Mouse (Mus musculus) cerebellum, adult 9-10 months (tissue): Measurements from ENCODE around the gene Bicdl2.

ENCODE experiments used
- DNase-seq: peaks from one replicate; pipeline ENCODE4 v3.0.0; 2022

Gene Bicdl2

DNA sequence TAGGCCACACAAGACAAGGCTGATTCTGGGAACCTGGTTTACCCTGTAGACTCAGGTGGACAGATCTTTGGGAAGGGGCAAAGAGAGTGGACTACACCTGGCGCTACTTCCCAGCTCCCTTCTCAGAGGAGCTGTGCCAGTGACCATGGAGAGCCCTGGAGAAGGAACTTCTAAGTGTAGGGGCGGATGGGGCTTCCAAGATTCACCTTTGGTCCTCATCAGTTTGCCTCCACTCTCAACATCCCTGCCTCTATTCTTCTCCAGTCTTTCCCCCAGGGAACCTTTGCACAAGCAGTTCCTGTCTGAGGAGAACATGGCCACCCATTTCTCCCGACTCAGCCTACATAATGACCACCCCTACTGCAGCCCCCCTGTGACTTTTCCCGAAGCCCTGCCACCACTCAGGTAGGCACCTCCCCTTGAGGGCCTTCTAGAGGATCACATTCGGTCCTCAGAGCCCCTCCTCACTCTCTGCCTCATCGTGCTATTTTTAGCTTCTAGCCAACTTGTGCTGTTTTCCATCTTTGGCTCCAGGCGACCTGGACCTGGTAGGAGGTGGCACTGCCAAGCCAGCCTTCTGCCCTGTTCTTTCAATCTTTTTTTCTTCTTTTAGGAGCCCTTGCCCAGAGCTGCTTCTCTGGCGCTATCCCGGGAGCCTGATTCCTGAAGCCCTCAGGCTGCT, 14.1 kb downstream of the Bicdl2 start:
- peak; percentile 77 for DNase-seq

DNA sequence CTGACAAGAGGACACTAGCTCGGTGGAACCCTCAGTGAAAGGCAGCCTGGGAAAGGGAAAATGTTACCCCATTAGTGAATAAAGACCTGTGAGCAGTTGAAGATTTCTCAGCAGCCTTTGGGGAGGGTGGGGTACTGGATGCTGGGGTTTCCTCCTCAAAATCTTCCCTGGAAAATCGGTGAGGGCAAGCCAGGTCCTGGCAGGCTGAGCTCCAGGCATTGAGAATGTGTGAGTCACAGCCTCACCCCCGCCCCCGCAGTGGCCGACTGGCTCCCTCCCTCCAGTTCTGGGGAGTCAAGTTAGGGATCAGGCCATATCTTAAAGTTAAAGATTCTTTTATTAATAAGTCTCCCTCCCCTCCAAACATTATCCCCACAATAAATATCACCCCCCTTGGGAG, 14.8 kb downstream of the Bicdl2 start:
- peak; percentile 78 for DNase-seq

DNA sequence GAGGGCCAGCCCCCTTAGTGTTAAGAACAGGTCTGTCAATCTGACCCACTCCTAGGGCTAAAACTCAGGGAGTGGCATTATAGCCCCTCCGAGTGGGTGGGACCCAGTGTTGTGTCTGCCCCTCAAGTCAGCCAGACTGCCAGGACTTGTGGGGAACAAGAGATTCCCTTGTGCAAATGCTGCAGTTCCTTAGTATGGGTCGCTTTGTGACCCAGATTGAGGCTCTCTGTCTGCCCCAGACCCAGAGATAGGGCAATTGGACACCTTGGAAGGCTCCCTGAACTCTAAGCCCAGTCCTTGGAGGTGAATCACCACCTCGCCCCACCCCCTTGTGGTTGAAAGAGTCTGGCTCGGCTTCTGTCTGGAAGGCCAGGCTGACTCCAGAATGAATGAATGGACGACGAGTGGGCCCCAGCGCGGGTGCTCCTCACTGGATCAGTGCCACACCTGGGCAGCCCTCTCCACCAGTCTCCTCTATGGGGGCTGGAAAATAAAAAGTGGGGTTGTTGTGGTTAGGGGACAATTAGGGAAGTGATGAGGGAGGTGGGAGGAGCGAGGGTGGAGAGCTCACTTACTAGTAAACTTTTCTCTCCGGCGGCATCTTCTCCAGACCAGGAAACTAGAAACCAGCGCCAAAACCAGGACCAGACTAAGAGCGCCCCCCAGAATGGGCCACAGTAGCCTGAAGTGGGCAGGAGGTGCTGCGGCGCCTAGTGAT, 15.4 kb downstream of the Bicdl2 start:
- peak; percentile 81 for DNase-seq

GRCm38 (mm10) chr17:23676473-23677031, 16.2 kb downstream of the Bicdl2 start:
- peak; percentile 72 for DNase-seq

DNA sequence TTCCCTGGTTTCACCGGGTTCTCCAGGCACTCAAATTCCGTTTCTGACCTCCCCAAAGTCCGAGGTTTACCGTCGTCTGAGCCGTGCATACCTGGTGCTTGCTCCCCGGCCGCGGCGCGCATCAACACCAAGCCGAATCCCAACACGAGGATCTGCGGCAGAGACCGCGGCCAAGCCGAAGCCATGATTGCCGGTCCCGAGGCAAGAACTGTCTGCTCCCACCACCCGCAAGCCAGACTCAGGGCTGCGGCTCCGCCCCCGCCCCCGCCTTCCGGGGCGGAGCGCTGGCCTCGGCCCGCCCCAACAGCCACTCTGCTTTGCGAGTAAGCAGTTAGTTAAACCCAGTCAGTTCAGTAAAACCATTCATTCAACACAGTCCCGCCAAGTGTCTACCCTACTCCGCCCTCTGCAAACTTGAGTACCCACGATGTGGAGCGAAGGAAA, 17.0 kb downstream of the Bicdl2 start, which contains the start of gene Tnfrsf12a:
Tnfrsf12a (minus strand) TSS at position 233 of the 444 bp plus-strand sequence.
- peak; percentile 88 for DNase-seq

- DNase-seq, result peak; percentile 66
These were observed 19.0 kb downstream of the Bicdl2 start, which contains the start of gene Cldn6 for GRCm38 (mm10) chr17:23679127-23679835. Cldn6 (plus strand) TSS chr17:23679249.

GRCm38 (mm10) chr17:23680336-23680735, 20.0 kb downstream of the Bicdl2 start:
- DNase-seq, result no peak

- no peak for DNase-seq
These were observed 20.8 kb downstream of the Bicdl2 start for GRCm38 (mm10) chr17:23681086-23681485.

DNA sequence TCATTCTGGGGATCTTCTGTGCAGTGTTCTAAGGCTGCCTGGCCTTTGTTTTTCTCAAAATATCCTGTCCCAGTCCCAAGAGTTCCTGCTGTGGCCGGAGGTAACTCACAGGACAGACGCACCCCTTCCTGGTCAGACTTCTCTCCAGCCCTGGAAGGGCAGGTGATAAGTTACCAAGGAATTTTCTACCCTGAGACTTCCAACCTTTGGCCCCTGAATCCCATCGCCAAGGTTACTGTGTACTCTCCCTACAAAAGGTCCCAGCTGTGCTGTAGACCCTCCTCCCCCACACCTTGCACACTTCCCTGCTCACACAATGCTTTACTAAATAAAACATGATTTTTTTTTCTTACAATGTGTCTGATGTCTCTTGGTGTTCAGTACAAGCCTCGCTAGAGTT, 21.8 kb downstream of the Bicdl2 start:
- DNase-seq, result no peak

GRCm38 (mm10) chr17:23682530-23682929, 22.2 kb downstream of the Bicdl2 start:
- DNase-seq, result no peak

GRCm38 (mm10) chr17:23683226-23683625, 22.9 kb downstream of the Bicdl2 start:
- no peak for DNase-seq

GRCm38 (mm10) chr17:23683856-23684672, 23.8 kb downstream of the Bicdl2 start, which contains the start of gene Cldn9:
Cldn9 (minus strand) TSS chr17:23684026.
- DNase-seq, result no peak

GRCm38 (mm10) chr17:23694491-23694890, 34.2 kb downstream of the Bicdl2 start:
- DNase-seq, result no peak

- DNase-seq, result no peak
These were observed 35.5 kb downstream of the Bicdl2 start for GRCm38 (mm10) chr17:23695801-23696200.

DNA sequence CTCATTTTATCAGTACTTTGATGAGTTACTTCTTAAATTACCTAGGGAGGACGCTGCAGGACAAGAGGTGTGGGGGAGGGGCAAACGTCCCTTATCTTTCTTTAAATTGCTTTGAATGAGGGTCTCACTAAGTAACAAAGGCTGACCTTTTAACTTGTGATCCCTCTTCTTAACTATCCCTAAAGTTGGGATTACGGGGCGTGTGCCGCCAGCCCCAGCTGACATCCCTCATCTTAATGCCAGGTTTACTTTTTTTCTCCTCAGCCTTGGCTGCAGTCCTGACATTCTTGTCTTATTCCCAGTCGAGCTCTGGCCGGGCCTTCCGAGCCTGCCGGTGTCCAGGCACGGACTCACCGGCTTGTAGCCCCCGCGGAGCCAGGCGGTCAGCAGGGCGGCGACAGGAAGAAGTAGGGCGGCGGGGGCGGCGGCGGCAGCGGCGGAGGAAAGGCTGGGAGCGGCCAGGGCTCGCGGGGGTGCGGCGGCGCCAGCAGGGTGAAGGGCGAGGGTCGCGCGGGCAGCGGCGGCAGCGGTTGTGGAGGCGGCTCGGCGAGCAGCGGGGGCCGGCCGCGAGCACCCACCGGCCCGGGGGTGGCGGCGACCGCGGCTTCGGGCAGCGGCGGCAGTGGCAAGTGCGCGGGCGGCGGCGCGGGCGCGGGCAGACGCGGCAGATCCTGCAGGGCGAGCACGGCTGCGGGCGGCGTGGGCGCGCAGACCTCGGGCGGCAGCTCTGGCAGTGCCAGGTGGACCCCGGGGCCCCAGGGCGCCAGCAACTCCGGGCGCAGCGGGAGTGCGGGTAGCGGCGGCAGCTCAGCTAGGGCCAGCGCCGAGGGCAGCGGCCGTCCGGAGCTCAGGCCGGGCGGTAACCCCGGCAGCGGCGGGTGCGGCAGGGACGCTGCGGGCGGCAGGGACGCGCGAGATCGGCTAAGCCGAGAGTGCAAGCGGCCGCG, 39.1 kb downstream of the Bicdl2 start:
- no peak for DNase-seq

DNA sequence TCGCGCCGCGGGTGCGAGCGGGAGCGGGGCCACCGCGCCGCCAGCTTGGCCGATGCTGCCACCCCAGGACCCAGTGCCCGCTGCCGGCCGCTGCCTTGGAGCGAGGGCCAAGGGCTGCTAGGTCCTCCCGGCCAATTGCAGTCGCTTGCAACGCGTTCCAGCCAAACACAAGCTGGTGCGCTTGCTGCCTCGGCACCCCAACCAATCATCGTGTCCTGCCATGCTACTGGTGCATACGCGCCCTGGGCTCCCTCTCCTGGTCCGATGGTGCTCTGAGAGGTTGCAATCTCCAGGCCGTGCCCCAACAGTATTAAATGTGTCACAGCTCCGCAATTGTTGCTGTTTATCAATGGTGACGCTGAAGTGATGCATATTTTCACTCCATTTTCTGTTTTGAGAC, 39.8 kb downstream of the Bicdl2 start:
- DNase-seq, result peak; percentile 96

DNA sequence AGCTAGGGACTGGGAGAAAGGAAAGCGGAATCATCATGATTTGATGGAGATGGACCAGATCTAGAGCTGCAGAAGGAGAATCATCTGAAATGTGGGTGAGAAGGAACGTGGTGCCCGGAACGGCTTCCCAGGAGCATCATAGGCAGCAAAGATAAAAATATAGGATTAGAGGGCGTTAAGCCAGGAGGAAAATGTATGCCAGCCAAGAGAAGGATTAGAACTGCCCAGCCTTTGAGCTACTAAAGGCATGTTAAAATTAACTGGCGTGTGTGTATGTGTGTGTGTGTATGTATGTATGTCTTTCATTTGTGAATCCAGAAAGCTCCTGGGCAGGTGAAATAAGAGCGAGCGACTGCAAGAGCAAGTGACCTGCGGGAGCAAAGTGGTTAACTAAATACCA, 43.0 kb downstream of the Bicdl2 start:
- no peak for DNase-seq

- DNase-seq, result no peak
These were observed 44.4 kb downstream of the Bicdl2 start for GRCm38 (mm10) chr17:23704741-23705140.

- no peak for DNase-seq
These were observed 45.3 kb downstream of the Bicdl2 start for GRCm38 (mm10) chr17:23705525-23706104.

DNA sequence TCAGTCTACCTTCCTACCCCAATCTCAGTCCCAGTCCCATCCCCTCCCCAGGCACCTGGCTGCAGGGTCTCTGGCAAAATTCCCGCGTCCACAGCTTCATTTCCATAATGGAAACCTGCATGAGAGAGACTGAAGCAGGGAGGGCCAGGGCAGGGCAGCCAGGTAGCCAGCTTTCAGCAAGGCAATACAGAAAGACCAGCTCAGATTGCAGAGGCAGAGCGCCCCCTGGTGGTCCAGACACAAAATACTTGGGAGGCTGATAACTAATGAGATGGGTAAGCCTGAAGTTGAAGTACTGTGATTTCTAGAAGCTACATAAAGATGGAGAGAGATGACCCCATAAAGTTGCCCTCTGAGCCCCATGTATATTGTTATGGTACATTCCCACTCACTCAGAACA, 45.9 kb downstream of the Bicdl2 start:
- DNase-seq, result peak; percentile 83

DNA sequence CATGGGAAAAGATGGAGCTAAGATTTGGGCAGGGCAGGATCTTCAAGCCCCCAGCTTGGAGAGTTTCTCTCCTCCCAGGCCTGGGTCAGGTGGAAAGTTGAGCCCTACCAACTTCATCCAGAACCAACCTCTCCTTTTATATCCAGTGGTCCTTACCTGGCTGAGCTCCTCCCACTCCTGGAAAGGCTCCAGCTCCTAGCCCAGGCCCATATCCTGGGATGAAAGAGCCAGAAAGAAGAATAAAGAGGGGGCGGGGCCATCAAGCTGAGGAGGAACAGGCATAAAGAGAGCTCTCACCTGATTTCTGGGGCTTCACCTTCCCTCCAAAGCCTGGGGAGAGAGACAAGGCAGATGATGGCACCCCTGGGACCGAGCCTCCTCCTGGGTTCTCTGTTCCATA, 56.7 kb downstream of the Bicdl2 start:
- no peak for DNase-seq
